Mouse (Mus musculus) c-Kit-negative CD71-positive TER-119-positive erythroid progenitor cells, embryonic 14.5 days (primary cell): ENCODE measurements around the gene Bglap.
"Not testable (repeated sequence)": the region's sequence is repeated elsewhere in the genome, so short reads cannot be mapped to it uniquely, and the experiment has no call there.

Experiments used
- DNase-seq: peaks from one replicate; pipeline ENCODE4 v3.0.0-alpha.2; 2013; ENCODE audit warnings: low read depth, low spot score

The Bglap gene

DNA sequence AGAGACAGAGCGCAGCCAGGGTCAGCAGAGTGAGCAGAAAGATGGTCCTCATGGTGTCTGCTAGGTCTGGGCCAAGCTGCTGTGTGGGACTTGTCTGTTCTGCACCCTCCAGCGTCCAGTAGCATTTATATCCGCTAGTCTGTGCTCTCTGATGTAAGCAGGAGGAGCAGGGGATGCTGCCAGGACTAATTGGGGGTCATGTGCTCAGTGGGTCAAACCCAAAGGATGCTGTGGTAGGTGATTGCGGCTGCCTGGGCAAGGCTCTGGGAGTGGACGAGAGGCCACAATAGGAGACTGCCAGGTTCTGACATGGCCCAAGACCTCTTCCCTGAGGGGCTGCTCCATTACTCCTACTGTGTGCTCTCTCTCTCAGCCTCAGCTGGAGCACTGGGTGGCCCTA, at the start of gene Bglap:
Gene Bglap, minus strand, starts transcription at position 101 of the 400 bp plus-strand sequence.
- DNase-seq = no peak

DNA sequence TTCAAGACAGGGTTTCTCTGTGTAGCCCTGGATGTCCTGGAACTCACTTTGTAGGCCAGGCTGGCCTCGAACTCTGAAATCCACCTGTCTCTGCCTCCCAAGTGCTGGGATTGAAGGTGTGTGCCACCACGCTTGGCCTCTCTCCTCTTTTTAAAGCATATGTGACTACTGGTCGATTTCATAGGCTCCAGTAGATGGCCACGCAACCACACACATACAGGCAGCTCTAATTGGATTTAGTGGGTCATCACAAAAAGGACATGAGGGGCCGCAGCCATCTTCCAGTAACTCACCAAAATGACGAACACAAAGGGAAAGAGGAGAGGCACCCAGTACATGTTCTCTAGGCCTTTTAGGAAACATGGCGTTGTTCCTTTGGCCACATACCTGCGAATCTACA, 44.4 kb upstream of the Bglap start:
- not testable (repeated sequence) for DNase-seq

DNA sequence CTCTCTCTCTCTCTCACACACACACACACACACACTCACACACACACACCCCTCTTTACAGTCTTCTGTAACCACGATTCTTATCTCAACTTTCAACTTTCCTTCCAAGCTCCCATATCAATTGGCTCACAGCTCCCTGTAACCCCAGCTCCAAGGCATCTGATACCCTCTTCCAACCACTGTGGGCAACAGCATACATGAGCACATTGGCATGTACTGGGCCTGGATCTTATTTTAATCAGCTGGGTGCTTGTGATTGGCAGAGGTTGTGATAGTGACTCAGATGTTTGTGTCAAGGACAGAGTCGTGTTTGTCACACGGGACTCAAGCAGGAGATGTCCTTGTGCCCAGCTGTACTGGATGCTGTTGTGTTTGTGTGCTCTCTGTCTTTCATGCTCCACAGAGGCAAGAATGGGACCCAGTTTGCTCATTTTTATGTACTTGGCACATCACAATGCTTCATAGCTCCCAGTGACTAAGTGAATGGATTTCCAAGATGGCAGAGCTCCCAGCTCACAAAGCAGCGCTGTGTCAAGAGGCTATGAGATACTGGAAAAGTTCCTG, 43.2 kb upstream of the Bglap start:
- no peak for DNase-seq

DNA sequence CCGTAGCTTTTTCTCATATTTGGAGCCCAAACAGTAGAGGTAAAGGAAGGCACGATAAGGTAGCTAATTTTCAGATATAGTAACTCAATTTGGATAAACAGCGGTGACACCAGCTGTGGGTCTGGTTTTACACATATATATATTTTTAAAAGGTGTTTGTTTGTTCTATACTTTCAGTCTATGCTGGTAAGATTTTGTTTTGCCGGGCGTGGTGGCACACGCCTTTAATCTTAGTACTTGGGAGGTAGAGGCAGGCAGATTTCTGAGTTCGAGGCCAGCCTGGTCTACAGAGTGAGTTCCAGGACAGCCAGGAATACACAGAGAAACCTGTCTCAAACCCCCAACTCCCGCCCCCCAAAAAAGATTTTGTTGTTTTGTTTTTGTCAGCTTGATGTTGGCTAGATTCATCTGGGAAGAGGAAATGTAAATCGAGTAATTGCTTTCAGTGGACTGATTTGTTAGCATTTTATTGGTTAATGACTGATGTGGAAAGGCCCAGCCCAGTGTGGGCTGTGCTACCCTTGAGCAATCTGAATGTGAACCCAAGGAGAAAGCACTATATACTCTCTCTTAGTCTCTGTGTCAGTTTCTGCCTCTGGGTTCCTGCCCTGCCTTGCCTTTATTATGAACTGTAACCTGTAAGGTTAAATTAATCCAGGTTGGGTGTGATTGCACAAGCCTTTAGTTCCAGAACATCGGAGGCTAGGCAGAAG, 41.6 kb upstream of the Bglap start:
- DNase-seq = no peak

DNA sequence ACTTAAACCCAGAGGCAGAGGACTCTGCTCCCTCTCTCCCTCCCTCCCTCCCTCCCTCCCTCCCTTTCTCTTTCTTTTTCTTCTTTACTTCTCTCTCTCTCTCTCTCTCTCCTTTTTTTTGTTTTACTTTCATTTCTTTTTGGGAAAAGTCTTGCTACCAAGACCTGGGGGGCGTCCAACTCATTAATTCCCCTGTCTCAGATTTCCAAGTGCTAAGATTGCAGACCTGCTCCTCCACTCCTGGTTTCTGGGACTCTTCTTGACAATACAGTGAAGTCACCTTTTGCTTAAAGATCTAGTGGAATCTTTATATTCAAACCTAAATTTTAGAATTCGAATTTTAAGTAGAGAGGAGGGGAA, 41.0 kb upstream of the Bglap start:
- no peak for DNase-seq

DNA sequence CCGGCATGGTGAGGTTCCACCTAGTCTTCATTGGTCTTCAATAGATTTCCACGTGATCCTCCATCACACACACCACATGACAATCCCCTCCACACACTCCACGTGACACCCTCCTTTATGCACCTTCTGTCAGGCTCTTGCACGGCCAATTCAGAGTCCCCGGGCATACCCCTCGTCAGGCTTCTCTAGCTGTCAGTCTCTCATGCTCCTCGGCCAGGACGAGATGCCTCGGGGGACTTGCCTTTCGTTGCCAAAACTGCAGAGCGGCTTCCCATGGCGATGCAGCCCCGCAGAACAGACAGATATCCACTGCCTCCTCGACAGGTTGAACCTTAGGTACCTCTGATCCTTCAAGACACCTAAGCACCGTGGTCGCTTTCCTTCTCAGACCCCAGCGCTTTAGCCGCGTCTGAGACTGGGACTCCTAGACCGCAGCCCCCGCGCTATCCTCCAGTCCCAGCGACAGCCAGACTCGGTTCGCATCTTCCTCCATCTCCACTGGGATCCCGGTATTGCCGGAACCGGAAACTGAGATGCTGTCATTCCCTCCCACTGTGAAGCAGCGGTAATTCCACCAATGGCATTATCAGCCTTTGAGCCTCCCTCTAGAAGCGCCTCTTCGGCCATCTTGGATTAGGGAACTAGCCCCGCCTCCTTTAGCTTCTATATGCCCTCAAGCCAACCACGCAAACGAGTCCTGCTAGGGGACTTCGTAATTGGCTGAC, 40.5 kb upstream of the Bglap start, which contains the start of gene Slc25a44:
Gene Slc25a44, minus strand, starts transcription at position 535 of the 725 bp plus-strand sequence.
- DNase-seq = peak; percentile 99

DNA sequence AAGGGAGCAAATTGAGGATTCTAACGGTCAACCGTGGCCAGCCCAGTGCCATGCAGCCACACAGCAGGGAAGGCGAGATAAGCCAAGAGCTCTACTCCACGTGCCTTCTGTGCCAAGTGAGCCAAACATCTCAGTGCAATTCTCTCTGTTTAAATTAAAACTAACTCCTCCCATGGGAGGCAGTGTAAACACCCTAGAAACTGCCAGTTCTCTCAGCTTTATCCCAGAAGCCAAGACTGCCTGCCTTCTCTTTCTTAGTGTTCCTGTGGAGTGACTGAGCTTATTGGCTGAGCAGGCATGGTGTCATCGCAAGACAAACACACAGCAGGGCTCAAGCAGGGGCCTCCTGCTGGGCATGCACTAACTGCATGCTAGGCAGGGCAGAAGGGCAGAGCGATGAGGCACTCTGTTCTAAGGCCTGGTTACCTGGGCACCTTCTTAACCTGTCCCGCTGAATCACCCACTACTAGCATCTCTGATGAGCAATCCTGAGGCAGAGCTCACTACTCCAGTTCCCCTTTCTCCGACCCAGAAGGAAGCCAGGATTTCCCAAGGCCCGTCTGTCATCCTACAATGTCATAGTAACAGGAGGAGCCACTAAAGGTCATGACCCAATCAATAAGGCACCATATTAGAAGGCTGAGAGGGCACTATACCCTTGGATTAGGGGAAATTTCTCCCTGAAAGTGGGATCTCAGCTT, 37.9 kb upstream of the Bglap start:
- no peak for DNase-seq

DNA sequence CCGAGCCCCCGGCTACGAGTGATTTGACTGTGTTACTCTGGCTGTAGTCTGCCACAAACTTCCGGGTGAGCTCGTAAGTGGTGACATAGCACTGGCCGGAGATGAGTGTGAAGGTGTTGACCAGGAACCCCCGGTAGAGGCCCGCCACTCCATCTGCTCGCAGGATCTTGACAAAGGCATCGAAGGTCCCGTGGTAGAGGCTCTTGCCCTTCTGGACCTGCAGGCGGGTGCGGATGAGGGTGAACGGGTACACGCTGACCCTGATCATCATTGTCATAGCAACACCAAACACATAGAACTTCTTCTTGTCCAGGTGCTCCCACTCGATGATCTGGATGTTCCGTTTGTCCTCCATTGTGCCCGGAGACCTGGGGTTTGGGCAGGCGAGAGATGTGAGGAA, 36.5 kb upstream of the Bglap start:
- no peak for DNase-seq

DNA sequence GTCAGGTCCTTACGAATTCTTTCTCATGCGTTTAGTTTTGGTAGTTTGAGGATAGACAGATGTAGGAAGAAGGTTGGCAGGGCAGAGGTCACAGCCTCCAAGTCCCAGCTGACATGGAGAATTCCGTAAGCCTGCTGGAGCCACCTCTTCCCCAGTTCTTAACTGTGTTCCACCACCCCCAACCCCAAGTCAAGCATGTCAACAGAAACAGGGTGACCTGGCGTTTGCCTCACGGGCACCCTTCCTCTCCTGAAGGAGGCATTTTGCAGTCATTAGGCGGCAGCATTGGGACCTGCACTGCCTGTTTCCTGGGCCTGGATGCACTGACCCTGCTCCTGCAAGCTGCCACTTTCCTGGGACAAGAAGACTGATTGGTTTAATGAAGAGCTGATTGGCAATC, 33.8 kb upstream of the Bglap start:
- no peak for DNase-seq

DNA sequence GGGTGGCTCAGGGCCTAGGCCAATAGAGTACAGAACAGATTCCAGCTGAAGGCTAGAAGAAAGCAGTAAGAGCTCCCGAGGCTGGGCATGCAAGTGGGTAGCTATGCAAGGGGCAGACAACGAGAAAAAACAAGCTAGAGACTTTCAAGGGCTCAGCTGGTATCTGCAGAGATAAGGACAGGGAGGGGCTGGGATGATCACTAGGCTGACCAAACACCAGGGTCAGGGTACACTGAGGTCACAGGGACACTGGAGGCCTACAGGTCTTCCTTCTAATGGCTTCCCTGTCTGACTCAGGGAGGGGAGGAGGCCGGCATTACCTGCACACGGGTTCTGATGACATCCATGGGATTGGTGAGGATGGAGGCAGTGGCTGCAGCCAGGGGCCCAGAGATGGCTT, 31.4 kb upstream of the Bglap start:
- no peak for DNase-seq

DNA sequence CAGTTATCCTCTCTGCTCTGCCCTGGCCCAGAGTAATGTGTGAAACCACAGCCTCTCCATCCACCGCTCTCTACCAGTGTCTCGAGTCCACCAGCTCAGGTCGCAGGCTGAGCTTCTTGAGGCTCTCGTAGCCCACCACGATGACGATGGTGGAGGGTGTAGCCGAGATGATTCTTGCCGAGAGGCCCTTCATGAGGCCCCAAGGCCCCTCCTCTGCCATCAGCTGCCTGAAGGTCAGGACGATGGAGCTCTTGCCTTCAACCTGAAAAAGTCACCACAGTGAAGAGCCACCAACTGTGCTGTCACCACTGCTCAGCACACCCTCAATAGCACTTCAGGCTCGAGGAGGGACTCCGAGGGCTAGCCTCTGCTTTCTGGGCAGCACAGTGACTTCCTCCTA, 28.4 kb upstream of the Bglap start:
- no peak for DNase-seq

DNA sequence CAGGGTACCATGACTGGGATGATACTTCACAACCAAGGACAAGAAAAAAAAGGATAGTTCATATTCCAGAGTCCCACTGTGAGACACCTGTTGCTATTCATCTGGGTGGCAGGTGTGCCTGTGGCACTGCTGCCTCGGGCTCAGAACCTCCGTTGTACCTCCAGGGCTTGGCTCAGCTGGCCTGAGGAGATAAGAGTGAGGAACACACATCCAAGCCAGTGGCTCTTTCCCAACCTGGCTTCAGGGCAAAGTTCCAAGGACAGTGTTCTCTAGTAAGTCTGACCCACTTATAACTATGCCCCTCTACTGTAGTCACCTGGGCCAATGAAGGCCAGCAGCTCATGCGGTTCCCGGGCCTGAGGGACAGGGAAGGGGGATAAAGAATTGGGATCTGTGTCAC, 27.4 kb upstream of the Bglap start:
- DNase-seq = peak; percentile 68

DNA sequence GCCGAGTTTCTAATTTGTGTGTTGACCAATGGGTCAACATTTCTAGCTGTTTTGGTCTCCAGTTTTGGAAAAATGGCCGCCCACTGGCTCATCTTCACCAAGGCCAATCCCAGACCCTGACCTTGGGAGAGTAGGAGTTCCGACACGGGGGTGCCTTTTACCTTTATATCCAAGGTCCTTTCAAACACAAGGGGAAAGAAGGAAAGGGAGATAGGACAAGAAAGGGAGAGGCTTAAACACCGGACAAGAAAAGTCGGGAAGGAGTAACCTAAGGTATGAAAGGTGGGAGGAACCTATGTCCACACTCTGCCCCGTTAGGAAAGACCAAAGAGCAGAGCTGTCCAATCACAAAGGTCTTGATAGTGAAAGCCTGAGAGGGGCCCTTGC, 26.4 kb upstream of the Bglap start:
- peak; percentile 31 for DNase-seq

DNA sequence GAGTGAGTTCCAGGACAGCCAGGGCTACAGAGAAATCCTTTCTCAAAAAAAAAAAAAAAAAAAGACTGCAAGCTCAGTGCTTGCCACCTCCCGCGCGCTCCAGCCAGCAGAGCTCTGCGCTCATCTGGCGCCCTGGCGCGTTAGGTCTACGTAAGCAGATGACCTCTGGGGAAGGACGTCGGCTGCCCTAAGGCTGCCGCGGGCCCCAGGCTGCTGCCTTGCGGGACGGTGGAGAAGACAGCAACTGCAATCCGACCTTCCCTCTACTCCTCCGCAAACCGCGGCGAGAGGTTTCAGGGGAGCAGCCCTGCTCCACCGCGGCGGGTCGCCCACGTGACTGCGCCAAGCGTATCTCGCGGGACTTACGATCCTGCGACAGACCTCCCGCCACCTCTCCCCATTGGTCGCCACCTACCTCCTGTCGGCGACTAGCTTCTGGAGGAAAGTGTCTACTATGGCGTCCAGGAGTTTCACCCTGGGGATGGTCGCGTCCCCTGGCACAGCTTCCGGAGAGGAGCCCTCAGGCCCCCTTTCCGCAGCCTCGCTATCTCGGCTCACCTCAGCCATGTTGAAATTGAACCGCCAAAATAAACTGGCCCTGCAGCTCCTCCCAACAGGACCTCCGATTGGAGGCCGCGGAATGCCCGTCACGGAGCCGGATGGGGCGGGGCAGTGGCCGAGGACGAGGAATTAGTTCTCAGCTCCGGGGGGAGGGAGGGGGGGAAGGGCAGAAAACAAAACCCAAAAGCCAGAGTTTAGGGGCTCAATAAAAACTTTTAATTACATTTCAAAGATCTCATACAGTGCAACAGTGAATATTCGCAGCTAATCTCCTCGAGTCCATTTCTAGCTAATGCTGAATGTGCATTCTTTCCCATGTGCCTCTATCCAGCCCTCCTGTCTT, 25.7 kb upstream of the Bglap start, which contains the start of gene Pmf1:
Gene Pmf1, minus strand, starts transcription at position 591 of the 904 bp plus-strand sequence.
- peak; percentile 83 for DNase-seq

DNA sequence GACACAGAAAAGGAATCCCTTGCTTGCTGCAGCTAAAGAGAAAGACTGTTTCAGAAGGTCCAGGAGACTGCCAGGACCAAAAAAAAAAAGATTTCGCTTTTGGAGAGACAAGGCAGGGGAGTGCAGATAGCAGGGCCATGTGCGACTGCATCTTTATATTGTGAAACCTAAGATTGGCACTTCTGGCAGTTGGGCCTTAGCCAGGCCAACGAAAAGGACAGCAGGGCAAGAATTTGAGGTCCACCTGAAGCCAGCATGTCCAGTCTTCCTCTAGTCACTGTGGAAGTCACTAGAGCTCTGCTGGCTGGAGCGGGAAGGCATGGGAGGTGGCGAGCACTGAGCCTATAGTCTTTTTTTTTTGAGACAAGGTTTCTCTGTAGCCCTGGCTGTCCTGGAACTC, 24.7 kb upstream of the Bglap start:
- DNase-seq = no peak

DNA sequence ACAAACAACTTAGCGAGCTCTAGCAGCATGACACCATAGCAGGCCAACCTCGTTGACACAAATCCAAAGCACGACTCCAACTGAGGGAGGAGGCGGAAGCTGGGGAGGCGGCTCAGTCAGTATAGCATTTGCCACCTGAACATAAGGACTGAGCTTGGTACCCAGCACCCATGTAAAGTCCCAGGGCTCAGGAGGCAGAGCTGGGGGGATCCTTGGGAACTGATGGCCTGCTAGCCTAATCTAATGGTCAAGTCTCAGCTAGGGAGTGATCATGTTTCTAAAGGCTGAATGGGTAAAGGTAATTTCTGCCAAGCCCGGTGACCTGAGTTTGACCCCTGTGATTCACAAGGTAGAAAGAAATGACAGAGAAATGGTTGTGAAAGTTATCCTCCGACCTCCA, 23.3 kb upstream of the Bglap start:
- no peak for DNase-seq

DNA sequence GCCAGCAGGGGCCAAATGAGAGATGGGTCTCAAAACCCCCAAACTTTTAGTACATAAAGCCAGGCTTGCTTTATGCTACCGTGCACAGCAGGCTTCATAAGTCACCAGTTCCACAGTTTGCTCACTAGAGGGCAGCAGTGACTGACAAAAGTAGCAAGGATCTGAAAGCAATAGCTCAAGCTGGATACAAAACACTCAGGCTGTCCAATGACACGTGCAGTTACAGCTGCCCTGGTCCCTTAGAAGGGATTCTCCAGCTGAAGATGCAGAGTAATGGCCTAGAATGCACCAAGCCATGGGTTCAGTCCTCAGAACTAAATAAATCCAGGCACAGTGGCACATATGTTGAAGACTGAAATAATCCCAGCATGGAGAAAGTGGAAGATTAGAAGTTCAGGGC, 22.8 kb upstream of the Bglap start:
- peak; percentile 76 for DNase-seq

DNA sequence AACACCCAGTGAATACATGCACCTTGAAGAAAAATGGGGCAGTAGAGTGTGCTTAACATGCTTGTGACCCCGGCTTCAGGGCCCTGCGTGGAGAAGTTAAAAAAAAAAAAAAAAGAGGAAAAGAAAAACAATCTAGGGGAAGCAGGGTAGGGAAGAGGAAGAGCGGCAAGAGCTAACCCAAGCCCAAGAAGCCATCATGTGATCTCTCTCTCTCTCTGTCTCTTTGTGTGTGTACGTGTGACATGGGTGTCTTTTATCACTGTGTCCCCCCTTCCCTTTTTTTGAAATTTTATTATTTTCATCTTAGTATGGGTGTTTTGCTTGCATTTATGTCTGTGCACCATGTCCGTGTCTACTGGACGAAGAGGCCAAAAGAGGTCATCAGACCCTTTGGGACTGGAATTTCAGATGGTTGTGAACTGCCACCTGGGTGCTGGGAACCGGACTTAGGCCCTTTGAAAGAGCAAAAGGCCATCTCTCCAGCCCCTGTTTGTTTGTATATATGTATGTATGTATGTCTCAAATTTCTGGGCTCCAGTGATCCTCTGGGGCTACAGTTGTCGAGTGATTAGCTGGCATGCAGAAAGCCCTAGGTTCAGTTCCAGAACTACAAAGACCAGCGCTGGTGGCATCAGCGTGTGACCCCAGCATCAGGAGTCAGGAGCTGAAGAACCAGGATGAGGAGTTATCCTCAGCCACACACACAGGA, 19.4 kb upstream of the Bglap start:
- no peak for DNase-seq

DNA sequence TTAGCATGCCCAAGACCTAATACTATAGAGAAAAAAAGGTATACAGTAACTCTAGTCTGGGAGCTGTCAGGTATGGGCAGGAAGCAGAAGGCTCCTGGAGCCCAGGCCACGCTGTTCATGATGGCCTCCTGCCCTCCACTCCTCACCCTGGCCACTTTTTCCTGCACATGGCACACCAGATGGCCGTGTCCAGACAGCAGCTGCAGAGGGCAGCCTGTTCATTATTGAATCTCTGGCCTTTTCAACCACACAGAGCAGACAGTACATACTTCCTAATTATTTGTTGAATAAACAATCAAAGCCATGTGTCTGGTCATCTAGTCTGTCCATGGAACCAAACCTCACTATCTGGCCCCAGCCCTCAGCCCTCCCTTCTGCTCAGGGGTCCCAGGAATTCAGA, 14.4 kb upstream of the Bglap start:
- DNase-seq = no peak

DNA sequence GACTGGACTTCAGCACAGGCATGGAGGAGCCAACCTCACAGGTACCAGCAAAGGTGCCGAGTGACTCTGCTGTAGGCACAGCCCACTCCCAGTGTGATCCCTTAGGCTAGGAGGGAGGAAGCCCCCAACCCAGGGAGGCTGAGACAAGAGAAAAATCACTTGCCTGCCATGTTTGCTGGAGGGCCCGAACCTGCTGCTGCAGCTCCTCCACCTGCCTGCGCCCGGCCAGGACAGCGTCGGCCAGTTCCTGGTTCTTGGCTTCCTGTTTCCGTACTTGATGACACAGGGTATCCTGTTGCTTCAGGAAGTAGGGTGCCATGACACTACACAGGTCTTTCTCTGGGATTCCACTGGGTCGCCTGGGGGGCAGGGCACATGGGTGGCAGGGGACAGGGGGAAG, 11.5 kb upstream of the Bglap start:
- DNase-seq = no peak

DNA sequence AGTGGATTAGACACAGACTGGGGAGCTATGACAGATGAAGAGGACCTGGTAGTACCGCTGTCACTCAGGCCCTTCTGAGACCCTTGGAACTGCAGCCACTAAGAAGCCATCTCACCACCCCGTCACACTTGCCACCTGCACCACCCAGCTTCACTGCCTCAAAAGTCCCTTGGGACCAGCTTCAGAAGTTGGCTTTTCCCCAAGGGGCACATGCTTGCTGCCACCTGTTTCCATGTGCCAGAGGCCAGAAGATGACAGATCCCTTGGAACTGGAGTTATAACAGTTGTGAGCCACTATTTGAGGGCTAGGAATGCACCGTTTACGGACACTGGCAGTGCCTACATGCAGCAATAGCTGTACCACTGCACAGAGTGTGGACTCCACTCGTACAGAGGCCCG, 11.0 kb upstream of the Bglap start:
- DNase-seq = no peak
